Mouse (Mus musculus) limb, embryonic 13.5 days (tissue): ENCODE results near the gene Hap1. TPM values are rescaled to one million over a fixed set of nuclear protein-coding genes. Genes with fewer than 3 reads are reported as not detected.
A peak's percentile ranks its signal among the peaks of the same experiment; 100 is the strongest.
"Not testable (repeated sequence)": the region's sequence is repeated elsewhere in the genome, so short reads cannot be mapped to it uniquely, and the experiment has no call there.

ENCODE experiments used
- ATAC-seq: fragments of 200-750 bp; cut with Nextera tagmentation; 2 replicates; pipeline ENCODE4 v1.8.0; 2017; ENCODE audit warnings: low read depth, moderate number of reproducible peaks, moderate TSS enrichment; ENCODE audit not compliant: low FRiP score
- H3K27ac ChIP-seq: fragments of 300-500 bp; sonication (generic); 2 replicates; pipeline ENCODE4 v1.5.1; 2015; ENCODE audit warnings: inconsistent platforms, mild to moderate bottlenecking, moderate library complexity
- H3K27me3 ChIP-seq: fragments of 300-500 bp; sonication (generic); 2 replicates; pipeline ENCODE4 v1.6.1; 2015; ENCODE audit warnings: mild to moderate bottlenecking, inconsistent platforms
- H3K36me3 ChIP-seq: fragments of 300-500 bp; sonication (generic); 2 replicates; pipeline ENCODE4 v1.6.1; 2015; ENCODE audit warnings: inconsistent platforms, mild to moderate bottlenecking, moderate library complexity
- H3K4me1 ChIP-seq: fragments of 300-500 bp; sonication (generic); 2 replicates; pipeline ENCODE4 v1.6.1; 2015; ENCODE audit warnings: inconsistent platforms
- H3K4me2 ChIP-seq: fragments of 300-500 bp; sonication (generic); replicated peaks from 2 replicates; pipeline ENCODE4 v1.6.1; 2015; ENCODE audit warnings: inconsistent platforms, mild to moderate bottlenecking, moderate library complexity
- H3K4me3 ChIP-seq: fragments of 300-500 bp; sonication (generic); 2 replicates; pipeline ENCODE4 v1.5.1; 2015; ENCODE audit warnings: moderate library complexity, mild to moderate bottlenecking, inconsistent platforms
- H3K9ac ChIP-seq: fragments of 300-500 bp; sonication (generic); 2 replicates; pipeline ENCODE4 v1.6.1; 2015; ENCODE audit warnings: mild to moderate bottlenecking, inconsistent platforms
- H3K9me3 ChIP-seq: fragments of 300-500 bp; sonication (generic); 2 replicates; pipeline ENCODE4 v1.6.1; 2016; ENCODE audit warnings: inconsistent platforms
- WGBS: fragments of 180-500 bp; shearing (Covaris S2); methylation state at CpG from one replicate; pipeline ENCODE4 v1.1.7; 2015; 5-methylcytosine and 5-hydroxymethylcytosine counted together
- polyA plus RNA-seq: library from polyadenylated mRNA; unstranded; fragments of >200 nt; fragmentation: Nextera tagmentation; extraction: Ambion mirVana; gene quantifications from 2 replicates; pipeline ENCODE4 v1.2.1, GENCODE M21; 2015

Gene Hap1
- polyA plus RNA-seq, 1 experiment from 2014 or later: 3.2 TPM

DNA sequence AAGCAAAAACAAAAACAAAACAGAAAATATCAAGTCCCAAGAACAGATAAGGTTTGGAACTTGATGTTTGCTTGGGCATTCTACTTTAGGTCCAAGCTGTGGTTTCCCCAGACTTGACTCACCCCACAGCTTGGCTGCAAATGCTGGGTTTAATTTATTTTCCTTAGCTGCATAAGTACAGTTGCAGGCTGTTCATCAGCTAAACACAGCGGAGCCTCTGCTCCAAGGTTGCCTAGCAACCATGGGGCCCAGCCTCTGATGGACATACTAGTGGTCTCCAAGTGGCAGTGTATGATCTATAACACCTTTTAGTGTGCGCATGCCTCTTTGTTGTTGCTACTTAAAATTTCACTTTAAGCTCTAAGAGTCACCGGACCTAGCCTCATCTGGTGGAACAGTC lies 20.2 kb downstream of the Hap1 start:
- peaks cover 11% of the 10 kb centered on the region; the same call in 1 of the 2 replicates for H3K4me1 ChIP-seq
- no peak overlapping the region for H3K4me3 ChIP-seq
- no peak overlapping the region for H3K27ac ChIP-seq
- H3K36me3 ChIP-seq: no peaks in the 10 kb centered on the region
- H3K4me2 ChIP-seq: no peak overlapping the region
- no peak overlapping the region for H3K9ac ChIP-seq
- no peak for ATAC-seq
- H3K27me3 ChIP-seq: no peaks in the 10 kb centered on the region
- H3K9me3 ChIP-seq: no peaks in the 10 kb centered on the region
- 57% methylated on average over 3 of the region's 3 CpGs for WGBS

DNA sequence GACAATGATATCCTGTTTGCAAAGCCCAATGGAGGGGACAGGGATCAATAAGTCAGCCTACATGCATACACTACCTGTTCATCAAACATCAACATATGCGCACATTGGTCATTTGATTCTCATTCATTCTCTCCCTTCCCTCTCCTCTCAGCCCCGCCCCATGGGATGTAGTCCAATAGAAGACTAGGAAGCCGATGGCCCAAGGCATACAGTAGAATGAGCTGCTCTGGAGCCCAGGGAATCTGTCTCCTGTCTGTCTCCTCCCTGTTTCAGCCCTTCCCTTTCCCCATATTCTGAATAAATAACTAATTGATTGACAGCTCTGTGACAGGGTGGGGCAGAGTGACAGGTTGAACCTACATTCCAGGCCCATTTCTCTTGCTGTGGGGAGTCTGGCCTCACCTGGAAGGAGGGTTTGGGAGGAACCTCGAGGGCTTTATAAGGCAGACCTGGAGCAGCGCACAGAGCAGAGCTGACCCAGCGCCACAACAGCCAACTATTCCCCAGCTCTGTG lies 21.9 kb downstream of the Hap1 start, which contains the start of gene Gast:
TSS of gene Gast (plus strand) at position 464 of the 514 bp plus-strand sequence.
- no peak within 1 kb of the TSS for H3K4me3 ChIP-seq
- no peak within 1 kb of the TSS for H3K4me2 ChIP-seq
- no peak for ATAC-seq
- H3K9me3 ChIP-seq: no peaks in the 10 kb centered on the region
- WGBS: 84% methylated on average over 6 of the region's 6 CpGs
- no peak within 1 kb of the TSS for H3K27ac ChIP-seq
- peaks cover 11% of the 10 kb centered on the region; the same call in 1 of the 2 replicates for H3K4me1 ChIP-seq
- H3K36me3 ChIP-seq: no peaks in the 10 kb centered on the region
- H3K27me3 ChIP-seq: no peaks in the 10 kb centered on the region
- no peak within 1 kb of the TSS for H3K9ac ChIP-seq

DNA sequence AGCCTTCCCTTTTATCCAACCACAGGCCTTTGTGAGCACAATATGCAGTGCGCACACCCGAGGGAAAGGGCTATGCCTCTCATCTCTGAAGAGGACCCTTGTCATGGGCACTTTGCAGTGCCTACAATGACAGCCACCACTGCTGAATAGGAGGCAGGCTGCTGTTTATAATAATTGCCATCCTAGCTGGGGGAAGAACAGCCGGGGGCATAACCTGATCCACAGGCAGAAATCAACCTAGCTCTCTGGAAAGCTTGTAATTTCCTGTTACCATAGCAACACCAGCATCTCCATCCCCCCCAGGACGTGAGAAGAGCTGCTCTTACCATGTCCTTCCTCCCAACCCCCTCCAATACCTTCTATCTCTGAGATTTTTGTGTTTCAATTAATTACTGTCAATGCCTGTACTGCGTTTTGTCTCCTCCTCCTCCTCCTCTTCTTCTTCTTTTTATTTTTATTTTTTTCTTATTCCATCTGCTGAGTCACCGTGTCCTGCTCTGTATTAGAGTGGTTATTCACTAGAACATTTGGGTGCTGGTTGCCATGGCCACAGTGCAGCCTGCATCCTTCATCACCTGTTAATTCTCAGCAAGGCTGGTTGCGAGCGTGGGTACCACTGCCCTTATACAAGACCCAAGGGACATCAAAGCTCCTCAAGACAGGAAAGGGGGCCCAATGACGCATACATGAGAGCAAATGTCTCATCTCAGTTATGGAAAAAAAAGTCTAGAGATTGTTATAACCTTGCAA lies 23.0 kb downstream of the Hap1 start:
- Histone ChIP-seq H3K4me3 (no peak overlapping the region), H3K9ac (no peak overlapping the region), H3K4me1 (peaks cover 11% of the 10 kb centered on the region; the same call in 1 of the 2 replicates), H3K4me2 (no peak overlapping the region), H3K27me3 (no peaks in the 10 kb centered on the region), H3K9me3 (no peaks in the 10 kb centered on the region), H3K36me3 (no peaks in the 10 kb centered on the region), H3K27ac (no peak overlapping the region)
- no peak for ATAC-seq
- WGBS: 53% methylated on average over 9 of the region's 9 CpGs

DNA sequence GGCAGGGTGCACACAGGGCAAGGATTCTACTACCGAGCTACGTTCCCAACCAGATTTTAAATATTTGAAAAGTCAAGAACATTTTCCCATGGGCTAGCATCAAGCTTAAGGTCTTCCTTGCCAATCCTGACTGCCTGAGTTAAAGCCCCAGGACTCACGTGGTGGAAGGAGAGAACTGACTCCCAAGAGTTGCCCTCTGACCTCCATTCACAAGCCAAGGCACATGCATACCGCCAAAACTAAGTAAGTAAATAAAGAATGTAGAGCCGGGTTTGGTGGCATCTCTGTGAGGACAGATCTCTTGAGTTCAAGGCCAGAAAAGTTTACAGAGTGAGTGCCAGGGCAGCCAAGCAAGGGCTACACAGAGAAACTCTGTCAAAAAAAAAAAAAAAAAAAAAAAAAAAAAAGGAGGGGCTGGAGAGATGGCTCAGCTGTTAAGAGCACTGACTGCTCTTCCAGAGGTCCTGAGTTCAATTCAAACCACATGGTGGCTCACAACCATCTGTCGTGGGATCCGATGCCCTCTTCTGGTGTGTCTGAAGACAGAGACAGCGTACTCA lies 25.0 kb downstream of the Hap1 start:
- H3K4me2 ChIP-seq, H3K36me3 ChIP-seq, H3K9ac ChIP-seq, H3K27me3 ChIP-seq, H3K9me3 ChIP-seq, ATAC-seq, H3K4me3 ChIP-seq, H3K27ac ChIP-seq: not testable (repeated sequence)
- peaks cover 10% of the 10 kb centered on the region; the same call in 1 of the 2 replicates for H3K4me1 ChIP-seq
- WGBS: 63% methylated on average over 8 of the region's 8 CpGs

DNA sequence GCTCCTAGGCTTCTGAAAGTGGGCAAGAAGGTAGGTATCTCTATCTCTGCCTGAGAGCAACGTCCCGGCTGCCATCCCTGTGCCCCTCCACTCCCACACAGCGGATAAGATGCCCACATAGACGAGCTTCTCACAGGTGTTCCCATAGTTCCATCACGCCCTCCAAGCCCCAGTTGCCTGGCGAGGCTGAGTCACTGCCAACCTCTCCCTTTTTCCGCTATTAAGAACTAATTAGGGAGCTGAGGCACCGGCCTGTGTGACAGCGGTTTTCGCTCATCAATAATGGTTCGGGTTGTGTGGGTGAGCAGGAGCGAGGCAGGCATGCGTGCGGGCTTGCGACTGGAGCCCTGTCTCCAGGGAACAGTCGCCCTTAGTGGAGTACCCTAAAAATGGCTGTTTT lies 25.7 kb downstream of the Hap1 start:
- Histone ChIP-seq H3K36me3 (no peaks in the 10 kb centered on the region), H3K27ac (no peak overlapping the region), H3K4me1 (peaks cover 7% of the 10 kb centered on the region; the same call in 1 of the 2 replicates), H3K27me3 (no peaks in the 10 kb centered on the region), H3K4me3 (no peak overlapping the region), H3K4me2 (no peak overlapping the region), H3K9ac (no peak overlapping the region), H3K9me3 (no peaks in the 10 kb centered on the region)
- 57% methylated on average over 16 of the region's 16 CpGs for WGBS
- no peak for ATAC-seq

DNA sequence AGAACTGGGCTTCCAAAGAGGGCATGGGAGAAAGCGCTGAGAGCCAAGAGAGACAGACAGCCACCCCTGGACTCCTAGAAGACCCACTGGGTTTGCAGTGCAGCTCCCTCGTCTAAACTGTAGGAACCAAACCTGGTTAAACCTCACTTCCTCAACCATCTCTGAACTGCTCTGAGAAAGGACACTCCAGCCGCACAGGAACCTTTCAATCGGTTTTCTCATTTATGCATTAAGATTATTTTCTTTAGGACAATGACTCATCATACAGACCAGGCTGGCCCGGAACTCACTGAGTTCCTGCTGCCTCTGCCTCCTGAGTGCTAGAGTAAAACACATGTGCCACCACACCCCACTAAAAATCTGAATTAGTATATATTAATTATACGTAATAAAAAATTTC lies 28.2 kb downstream of the Hap1 start:
- no peak overlapping the region for H3K9ac ChIP-seq
- no peak overlapping the region for H3K4me2 ChIP-seq
- peaks cover under 1% of the 10 kb centered on the region; the same call in 1 of the 2 replicates for H3K36me3 ChIP-seq
- WGBS: 87% methylated on average over 6 of the region's 6 CpGs
- H3K4me3 ChIP-seq: no peak overlapping the region
- no peaks in the 10 kb centered on the region for H3K9me3 ChIP-seq
- ATAC-seq: no peak
- H3K27me3 ChIP-seq: no peaks in the 10 kb centered on the region
- H3K27ac ChIP-seq: no peak overlapping the region
- H3K4me1 ChIP-seq: peaks cover 5% of the 10 kb centered on the region; the same call in 1 of the 2 replicates

DNA sequence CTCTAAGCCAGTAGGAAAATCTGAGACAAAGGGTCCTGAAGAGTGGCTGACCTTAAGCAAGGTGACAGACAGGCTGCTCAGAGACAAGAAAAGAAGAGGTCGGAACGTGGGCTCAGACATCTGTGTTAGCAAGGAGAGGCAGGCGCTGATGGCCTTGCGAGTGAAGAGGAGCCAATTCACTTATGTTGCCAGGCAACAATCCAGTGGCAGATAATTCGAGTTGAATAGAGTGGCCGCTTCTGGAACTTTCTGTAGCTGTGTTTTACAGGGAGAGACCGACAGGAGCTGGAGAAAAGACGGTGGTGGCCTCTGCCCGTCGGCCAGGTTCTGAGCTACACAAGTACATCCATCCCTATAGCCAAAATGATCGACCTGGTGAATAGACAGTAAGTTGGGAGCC lies 28.6 kb downstream of the Hap1 start:
- H3K27ac ChIP-seq: no peak overlapping the region
- H3K4me2 ChIP-seq: no peak overlapping the region
- H3K9me3 ChIP-seq: no peaks in the 10 kb centered on the region
- H3K36me3 ChIP-seq: peaks cover 5% of the 10 kb centered on the region
- H3K4me3 ChIP-seq: no peak overlapping the region
- no peak for ATAC-seq
- 85% methylated on average over 11 of the region's 11 CpGs for WGBS
- no peaks in the 10 kb centered on the region for H3K27me3 ChIP-seq
- peaks cover under 1% of the 10 kb centered on the region; the same call in 1 of the 2 replicates for H3K4me1 ChIP-seq
- no peak overlapping the region for H3K9ac ChIP-seq

DNA sequence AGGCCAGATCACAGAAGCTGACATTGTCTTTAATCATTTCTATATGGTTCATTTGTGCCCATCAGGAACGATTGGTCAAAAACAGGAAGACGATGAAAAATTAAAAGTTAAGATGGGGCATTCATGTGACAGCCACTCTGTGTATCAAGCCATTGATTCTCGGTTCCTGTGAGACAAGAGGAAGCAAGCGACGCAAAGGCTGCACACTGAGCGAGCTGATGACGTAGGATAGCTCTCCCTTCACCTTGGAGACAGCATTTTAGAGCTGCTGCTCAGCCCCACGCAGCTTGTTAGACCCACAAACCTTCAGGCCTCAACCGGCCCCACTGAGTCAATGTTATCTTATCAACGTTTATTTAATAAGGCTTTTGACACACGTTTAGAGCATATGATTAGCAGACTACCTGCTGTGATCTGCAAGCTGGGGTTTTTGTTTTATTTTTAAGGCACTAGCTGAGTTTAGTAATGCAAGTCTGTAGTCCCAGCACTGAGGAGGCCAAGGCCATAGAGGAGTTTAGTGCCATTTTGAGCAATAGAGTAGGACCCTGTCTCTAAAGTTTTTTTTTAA lies 30.8 kb downstream of the Hap1 start:
- no peak overlapping the region for H3K27ac ChIP-seq
- H3K4me3 ChIP-seq: no peak overlapping the region
- H3K9ac ChIP-seq: no peak overlapping the region
- no peak overlapping the region for H3K4me2 ChIP-seq
- H3K36me3 ChIP-seq: peaks cover 20% of the 10 kb centered on the region
- ATAC-seq: no peak
- H3K4me1 ChIP-seq: peaks cover 8% of the 10 kb centered on the region
- no peaks in the 10 kb centered on the region for H3K27me3 ChIP-seq
- WGBS: 84% methylated on average over 11 of the region's 11 CpGs
- H3K9me3 ChIP-seq: no peaks in the 10 kb centered on the region

DNA sequence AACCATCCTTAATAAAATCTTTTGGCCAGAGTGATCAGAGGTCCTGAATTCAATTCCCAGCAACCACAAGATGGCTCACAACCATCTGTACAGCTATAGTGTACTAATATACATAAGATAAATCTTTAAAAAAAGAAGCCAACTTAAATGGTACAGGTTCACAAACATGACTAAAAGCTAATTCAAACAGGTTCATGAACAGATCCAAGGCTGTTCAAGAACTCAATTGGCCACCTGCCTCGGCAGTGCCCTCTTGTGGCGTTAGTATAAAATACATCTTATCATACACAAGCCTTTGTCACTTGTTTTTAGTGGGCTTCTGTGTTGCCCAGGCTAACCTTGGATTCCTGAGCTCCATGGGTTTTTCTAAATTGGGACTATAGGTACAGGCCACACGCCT lies 32.4 kb downstream of the Hap1 start:
- Histone ChIP-seq H3K9me3 (no peaks in the 10 kb centered on the region), H3K27me3 (no peaks in the 10 kb centered on the region), H3K4me3 (no peak overlapping the region), H3K4me2 (no peak overlapping the region), H3K27ac (no peak overlapping the region), H3K36me3 (peaks cover 20% of the 10 kb centered on the region), H3K4me1 (peaks cover 8% of the 10 kb centered on the region), H3K9ac (no peak overlapping the region)
- WGBS: 17% methylated on average over 3 of the region's 3 CpGs
- no peak for ATAC-seq

DNA sequence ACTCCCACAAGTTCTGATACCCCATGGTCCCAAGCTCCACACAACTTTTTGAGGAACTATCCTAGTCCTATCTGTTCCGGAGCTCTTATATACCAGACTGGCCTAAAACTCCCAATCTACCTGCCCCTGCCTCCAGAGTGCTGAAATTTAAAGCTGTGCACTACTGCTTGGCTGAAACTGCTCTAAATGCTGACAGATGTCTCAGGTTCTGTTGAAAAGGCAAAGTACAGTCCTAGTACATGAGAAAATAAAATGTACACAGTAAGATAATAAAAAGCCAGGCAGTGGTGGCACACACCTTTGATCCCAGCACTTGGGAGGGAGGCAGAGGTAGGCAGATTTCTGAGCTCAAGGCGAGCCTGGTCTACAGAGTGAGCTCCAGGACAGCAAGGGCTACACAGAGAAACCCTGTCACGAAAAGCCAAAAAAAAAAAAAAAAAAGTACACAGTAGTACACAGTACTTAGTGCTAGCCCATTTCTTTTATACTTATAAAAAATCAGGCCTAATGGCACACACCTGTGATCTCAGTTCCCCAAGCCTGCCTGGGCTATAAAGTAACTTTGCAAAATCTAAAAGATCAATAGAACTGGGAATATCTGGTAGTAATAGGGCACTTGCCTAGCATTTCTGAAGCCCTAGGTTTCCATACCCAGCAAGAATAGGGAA lies 33.2 kb downstream of the Hap1 start:
- WGBS: 68% methylated on average over 3 of the region's 3 CpGs
- ATAC-seq: no peak
- Histone ChIP-seq H3K9me3 (no peaks in the 10 kb centered on the region), H3K36me3 (peaks cover 20% of the 10 kb centered on the region), H3K4me3 (no peak overlapping the region), H3K27me3 (no peaks in the 10 kb centered on the region), H3K4me2 (no peak overlapping the region), H3K4me1 (peaks cover 8% of the 10 kb centered on the region), H3K27ac (no peak overlapping the region), H3K9ac (no peak overlapping the region)

DNA sequence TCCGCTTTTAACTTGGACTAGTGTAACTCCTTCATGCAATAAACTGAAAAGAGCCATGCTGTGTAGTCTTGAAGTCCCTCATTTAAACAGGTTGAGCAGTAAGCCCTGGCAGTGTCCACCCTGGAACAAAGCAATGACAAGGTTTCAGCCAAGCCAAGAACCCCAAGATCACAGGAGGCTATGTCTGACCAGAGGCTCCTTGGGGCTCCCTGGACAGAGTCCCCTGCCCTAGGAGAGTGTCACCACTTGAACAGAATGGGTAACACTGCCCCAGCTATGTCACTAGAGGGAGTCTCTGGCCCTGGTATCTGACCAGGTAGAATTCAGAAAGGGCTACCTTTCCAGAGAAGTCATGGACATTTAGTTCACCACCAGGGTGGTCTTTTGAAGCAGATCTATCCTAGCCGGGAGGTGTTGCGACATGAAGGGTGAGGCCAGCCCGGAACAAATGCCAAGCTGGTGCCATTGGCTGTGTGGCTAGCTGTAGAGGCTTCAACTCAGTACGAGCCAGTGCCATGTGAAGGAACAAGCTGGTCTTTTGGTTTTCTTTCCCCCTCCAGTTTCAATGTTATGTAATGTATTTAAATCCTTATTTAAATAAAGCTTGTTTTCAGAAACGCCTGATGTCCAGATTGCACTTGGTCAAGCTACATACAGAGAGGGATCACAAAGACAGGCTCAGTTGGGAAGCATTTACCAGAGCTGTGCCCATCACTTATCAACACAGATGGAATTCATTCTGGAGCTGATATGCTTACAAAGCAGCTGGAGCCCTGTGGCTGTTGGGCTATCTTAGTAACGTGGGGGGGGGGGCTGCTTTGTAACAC lies 34.2 kb downstream of the Hap1 start:
- H3K27me3 ChIP-seq, H3K9me3 ChIP-seq, ATAC-seq, H3K27ac ChIP-seq, H3K4me1 ChIP-seq, H3K9ac ChIP-seq: not testable (repeated sequence)
- 83% methylated on average over 7 of the region's 7 CpGs for WGBS
- Histone ChIP-seq H3K4me3 (0 out of 2 replicates have a peak overlapping the region, but pooled peaks have one; percentile 7), H3K36me3 (peaks cover 20% of the 10 kb centered on the region), H3K4me2 (peak overlapping the region; percentile 14; the same call in 1 of the 2 replicates)
